Mouse (Mus musculus) stomach, postnatal 0 days (tissue): ENCODE data around the gene 1700109H08Rik. TPM values are rescaled to one million over a fixed set of nuclear protein-coding genes. Genes with fewer than 3 reads are reported as not detected.
A peak's percentile ranks its signal among the peaks of the same experiment; 100 is the strongest.

Experiments
- ATAC-seq: fragments of 200-750 bp; cut with Nextera tagmentation; 2 replicates; pipeline ENCODE4 v1.8.0; 2017; ENCODE audit not compliant: low FRiP score, low TSS enrichment
- DNase-seq: peaks from one replicate; pipeline ENCODE4 v3.0.0-alpha.2; 2016; ENCODE audit warnings: low spot score
- H3K27ac ChIP-seq: fragments of 300-500 bp; sonication (generic); replicated peaks from 2 replicates; pipeline ENCODE4 v1.5.1; 2014; ENCODE audit warnings: mild to moderate bottlenecking, control low read depth
- H3K27me3 ChIP-seq: fragments of 300-500 bp; sonication (generic); 2 replicates; pipeline ENCODE4 v1.6.1; 2014; ENCODE audit warnings: low read length; ENCODE audit not compliant: control insufficient read depth, insufficient read depth
- H3K36me3 ChIP-seq: fragments of 300-500 bp; sonication (generic); 2 replicates; pipeline ENCODE4 v1.6.1; 2014; ENCODE audit warnings: low read length, mixed read lengths; ENCODE audit not compliant: control insufficient read depth, insufficient read depth
- H3K4me1 ChIP-seq: fragments of 300-500 bp; sonication (generic); replicated peaks from 2 replicates; pipeline ENCODE4 v1.6.1; 2014; ENCODE audit warnings: antibody characterized with exemption; ENCODE audit not compliant: control insufficient read depth, insufficient read depth
- H3K4me2 ChIP-seq: fragments of 300-500 bp; sonication (generic); replicated peaks from 2 replicates; pipeline ENCODE4 v1.6.1; 2014; ENCODE audit warnings: low read depth, mild to moderate bottlenecking, control low read depth, moderate library complexity
- H3K4me3 ChIP-seq: fragments of 300-500 bp; sonication (generic); 2 replicates; pipeline ENCODE4 v1.5.1; 2014; ENCODE audit warnings: low read depth, low read length, control low read depth
- H3K9ac ChIP-seq: fragments of 300-500 bp; sonication (generic); 2 replicates; pipeline ENCODE4 v1.6.1; 2014; ENCODE audit warnings: mild to moderate bottlenecking, low read length, control low read depth, mixed read lengths
- H3K9me3 ChIP-seq: fragments of 300-500 bp; sonication (generic); 2 replicates; pipeline ENCODE4 v1.6.1; 2016; ENCODE audit warnings: low read length; ENCODE audit not compliant: control insufficient read depth
- CTCF ChIP-seq: IDR thresholded peaks from 2 replicates; pipeline ENCODE4 v1.5.1; 2016; ENCODE audit warnings: antibody characterized with exemption, low read depth, mild to moderate bottlenecking, moderate library complexity
- EP300 ChIP-seq: optimal IDR thresholded peaks from 2 replicates; pipeline ENCODE3; 2016; ENCODE audit warnings: antibody characterized with exemption
- WGBS: fragments of 180-500 bp; shearing (Covaris S2); extraction: QIAGEN DNeasy Blood & Tissue Kit; methylation state at CpG from one replicate; pipeline ENCODE4 v1.1.7; 2014; 5-methylcytosine and 5-hydroxymethylcytosine counted together
- polyA plus RNA-seq: library from polyadenylated mRNA; unstranded; fragments of >200 nt; fragmentation: Nextera tagmentation; extraction: Ambion mirVana; gene quantifications from 2 replicates; pipeline ENCODE4 v1.2.1, GENCODE M21; 2015

The 1700109H08Rik gene
- polyA plus RNA-seq, 1 experiment from 2014 or later = 0.91 TPM

DNA sequence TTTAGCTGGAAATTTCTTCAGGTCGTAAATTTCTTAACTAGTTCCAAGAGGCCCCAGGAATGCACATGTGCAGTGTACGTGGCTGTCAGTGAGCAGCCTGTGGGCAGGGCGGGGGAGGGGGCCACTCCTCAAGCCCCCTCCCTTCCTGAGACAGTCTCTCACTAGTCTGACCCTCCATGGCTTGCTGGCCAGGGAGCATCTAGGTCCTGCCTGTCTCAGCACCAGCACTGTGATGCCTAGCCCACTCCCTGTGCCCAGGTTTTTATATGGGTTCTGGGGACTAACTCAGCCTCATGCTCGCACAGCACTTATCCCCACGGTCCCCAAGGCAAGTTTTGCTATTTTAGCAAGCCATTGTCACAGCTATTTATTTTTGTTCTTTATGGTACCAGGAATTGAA lies 60.9 kb downstream of the 1700109H08Rik start:
- ATAC-seq = no peak
- Histone ChIP-seq H3K27ac (no peak overlapping the region), H3K4me3 (no peak overlapping the region), H3K36me3 (no peaks in the 10 kb centered on the region), H3K4me1 (no peaks in the 10 kb centered on the region), H3K9ac (no peak overlapping the region), H3K27me3 (no peaks in the 10 kb centered on the region), H3K4me2 (no peak overlapping the region), H3K9me3 (no peaks in the 10 kb centered on the region)
- no peak for TF ChIP-seq CTCF
- TF ChIP-seq EP300 = no peak
- WGBS = 87% methylated on average over 5 of the region's 5 CpGs
- DNase-seq = no peak

GRCm38 (mm10) chr5:3633315-3633714 lies 61.9 kb downstream of the 1700109H08Rik start:
- Histone ChIP-seq H3K4me3 (no peak overlapping the region), H3K27ac (no peak overlapping the region), H3K9me3 (no peaks in the 10 kb centered on the region), H3K4me2 (no peak overlapping the region), H3K36me3 (no peaks in the 10 kb centered on the region), H3K27me3 (no peaks in the 10 kb centered on the region), H3K9ac (no peak overlapping the region), H3K4me1 (no peaks in the 10 kb centered on the region)
- TF ChIP-seq EP300 (no peak), CTCF (no peak)
- ATAC-seq = no peak
- no peak for DNase-seq
- WGBS = 90% methylated on average over 13 of the region's 13 CpGs

DNA sequence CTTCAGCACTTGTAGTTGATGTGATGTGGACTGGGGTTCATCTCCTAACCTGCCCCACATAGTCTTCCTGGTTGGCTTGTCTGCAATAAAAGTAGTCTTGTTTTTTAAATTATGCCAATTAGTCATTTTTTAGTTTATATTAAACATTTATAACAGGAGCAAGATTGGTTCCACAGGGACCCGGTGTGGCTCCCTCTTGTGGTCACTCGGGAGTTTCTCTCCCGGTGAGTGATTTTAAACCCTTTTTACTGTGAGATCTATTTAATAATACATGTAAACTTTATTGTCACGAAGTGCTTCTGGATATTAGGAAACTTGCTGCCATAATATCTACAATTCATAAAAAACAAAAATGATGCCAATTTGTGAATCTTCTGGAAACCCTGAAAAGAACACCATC lies 62.6 kb downstream of the 1700109H08Rik start:
- DNase-seq = no peak
- Histone ChIP-seq H3K36me3 (no peaks in the 10 kb centered on the region), H3K4me2 (no peak overlapping the region), H3K4me1 (no peaks in the 10 kb centered on the region), H3K27ac (no peak overlapping the region), H3K27me3 (no peaks in the 10 kb centered on the region), H3K9ac (no peak overlapping the region), H3K9me3 (no peaks in the 10 kb centered on the region), H3K4me3 (no peak overlapping the region)
- TF ChIP-seq EP300 (no peak), CTCF (peak; percentile 56)
- no peak for ATAC-seq
- WGBS = 70% methylated on average over 4 of the region's 4 CpGs

Other genes starting within 250 kb of the 1700109H08Rik start
- 15.7 and 16.6 TPM in 2 replicates for gene Cdk6, start 230.1 kb upstream of the 1700109H08Rik start, polyA plus RNA-seq
- gene Fam133b, start 27.7 kb upstream of the 1700109H08Rik start, polyA plus RNA-seq = 14.7 and 16.4 TPM in 2 replicates
- gene Pex1, start 24.5 kb downstream of the 1700109H08Rik start, polyA plus RNA-seq = 6.2 and 8.7 TPM in 2 replicates
- gene Rbm48, start 25.0 kb downstream of the 1700109H08Rik start, polyA plus RNA-seq = 7.0 TPM in 2 replicates
- not detected in 2 replicates for gene Tmbim7, start 79.6 kb downstream of the 1700109H08Rik start, polyA plus RNA-seq
- gene Gatad1, start 85.6 kb downstream of the 1700109H08Rik start, polyA plus RNA-seq = 40.4 and 40.6 TPM in 2 replicates
- 5.9 and 6.2 TPM in 2 replicates for gene Ankib1, start 231.4 kb downstream of the 1700109H08Rik start, polyA plus RNA-seq
- gene Krit1, start 231.6 kb downstream of the 1700109H08Rik start, polyA plus RNA-seq = 18.2 and 19.8 TPM in 2 replicates